Mouse (Mus musculus): ENCODE data around the gene Foxp4.
"Not testable (repeated sequence)": the region's sequence is repeated elsewhere in the genome, so short reads cannot be mapped to it uniquely, and the experiment has no call there.

The Foxp4 gene

GRCm38 (mm10) chr17:47853336-47853735 is 71.1 kb downstream of the Foxp4 start:
- no peak for DNase-seq (ENCODE audit: low read depth)

GRCm38 (mm10) chr17:47851798-47852360 is 72.6 kb downstream of the Foxp4 start:
- not testable (repeated sequence) for DNase-seq (ENCODE audit: low read depth)

DNA sequence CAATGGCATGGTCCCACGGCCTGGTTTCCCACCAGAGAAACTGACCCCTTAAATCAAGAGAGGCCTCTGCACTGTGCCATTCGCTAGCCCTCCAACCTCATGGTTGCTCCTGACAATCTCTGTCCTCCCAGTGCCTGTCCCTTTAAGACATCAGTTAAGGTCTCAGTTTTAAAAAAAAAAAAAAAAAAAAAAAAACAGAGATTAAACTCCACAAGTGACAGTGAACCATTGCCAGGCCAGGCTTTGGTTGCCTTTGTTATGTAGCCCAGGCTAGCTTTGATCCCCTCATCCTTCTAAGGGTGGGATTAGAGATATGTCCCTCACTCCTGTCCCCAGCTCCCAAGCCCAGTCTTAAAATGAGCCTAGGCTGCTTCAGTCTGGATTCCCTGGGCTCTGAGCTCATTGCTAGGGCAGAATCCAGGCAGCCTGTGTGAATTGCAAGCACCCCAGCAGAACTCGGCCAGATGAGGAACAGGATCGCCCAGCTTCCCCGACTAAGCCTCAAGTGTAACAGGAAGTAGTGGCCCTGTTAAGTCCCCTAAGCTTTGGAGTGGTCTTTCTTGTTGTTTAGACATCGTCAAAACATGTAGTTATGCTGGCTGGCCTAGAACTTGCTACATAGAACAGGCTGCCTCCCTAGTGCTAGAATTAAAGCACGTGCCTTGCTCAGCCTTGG is 73.7 kb downstream of the Foxp4 start:
- no peak for DNase-seq (ENCODE audit: low read depth)

- DNase-seq (ENCODE audit: low read depth): no peak
Measured at GRCm38 (mm10) chr17:47850035-47850434, 74.4 kb downstream of the Foxp4 start.

DNA sequence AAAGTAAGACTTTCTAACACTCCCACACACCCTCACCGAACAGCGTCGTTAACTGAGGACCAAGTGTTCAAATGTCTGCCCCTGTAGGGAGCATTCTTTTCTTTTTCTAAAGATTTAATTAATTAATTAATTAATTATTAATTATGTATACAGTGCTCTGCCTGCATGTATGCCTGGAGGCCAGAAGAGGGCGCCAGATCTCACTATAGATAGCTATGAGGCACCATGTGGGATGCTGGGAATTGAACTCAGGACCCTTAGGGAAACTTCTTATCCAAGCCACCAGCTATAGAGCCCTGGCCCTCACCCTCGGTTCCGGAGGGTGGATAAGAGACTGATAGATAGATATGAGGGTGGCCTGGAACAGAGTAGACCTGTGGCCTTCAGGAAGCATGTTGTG is 76.5 kb downstream of the Foxp4 start:
- no peak for DNase-seq (ENCODE audit: low read depth)

DNA sequence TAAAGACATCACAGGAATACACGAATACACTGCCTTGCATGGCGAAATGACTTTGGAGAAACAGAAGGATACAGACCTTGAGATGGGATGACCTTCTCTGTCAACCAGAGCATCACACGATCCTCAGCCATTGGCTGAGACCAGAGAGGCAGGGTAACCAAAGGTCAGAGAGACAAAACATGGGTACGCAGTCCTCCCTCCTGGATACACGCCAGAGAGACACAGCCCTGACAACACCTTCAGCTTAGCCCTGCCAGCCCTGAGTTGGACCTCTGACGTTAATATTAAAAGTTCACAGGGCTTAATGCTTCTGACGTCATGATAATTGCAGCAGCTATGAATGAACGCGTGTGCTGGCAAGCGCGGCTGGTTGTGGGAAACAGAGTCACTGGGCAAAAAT is 78.8 kb downstream of the Foxp4 start:
- DNase-seq (ENCODE audit: low read depth): no peak

DNA sequence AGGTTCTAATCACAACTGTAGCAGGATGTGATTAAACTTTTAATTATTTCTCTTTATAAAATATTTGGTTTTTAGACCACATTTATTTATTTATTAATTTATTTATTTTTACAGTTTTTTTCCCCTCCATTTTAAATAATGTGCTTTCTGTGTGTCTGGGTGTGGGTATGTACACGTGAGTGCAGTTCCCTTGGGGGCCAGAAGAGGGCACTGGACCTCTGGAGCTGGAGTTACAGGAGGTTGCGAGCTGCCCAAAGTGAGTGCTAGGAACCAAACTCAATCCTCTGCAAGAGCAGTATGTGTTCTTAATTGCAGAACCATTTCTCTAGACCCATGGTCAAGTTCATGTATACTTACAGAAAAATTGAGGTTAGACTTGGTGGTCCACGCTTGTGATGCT is 81.0 kb downstream of the Foxp4 start:
- DNase-seq (ENCODE audit: low read depth): no peak

- DNase-seq (ENCODE audit: low read depth): peak; percentile 90
Measured at GRCm38 (mm10) chr17:47841931-47842623, 82.4 kb downstream of the Foxp4 start.

GRCm38 (mm10) chr17:47841521-47841920 is 82.9 kb downstream of the Foxp4 start:
- DNase-seq (ENCODE audit: low read depth): no peak

- DNase-seq (ENCODE audit: low read depth): peak; percentile 15
Measured at GRCm38 (mm10) chr17:47837808-47838207, 86.6 kb downstream of the Foxp4 start.

DNA sequence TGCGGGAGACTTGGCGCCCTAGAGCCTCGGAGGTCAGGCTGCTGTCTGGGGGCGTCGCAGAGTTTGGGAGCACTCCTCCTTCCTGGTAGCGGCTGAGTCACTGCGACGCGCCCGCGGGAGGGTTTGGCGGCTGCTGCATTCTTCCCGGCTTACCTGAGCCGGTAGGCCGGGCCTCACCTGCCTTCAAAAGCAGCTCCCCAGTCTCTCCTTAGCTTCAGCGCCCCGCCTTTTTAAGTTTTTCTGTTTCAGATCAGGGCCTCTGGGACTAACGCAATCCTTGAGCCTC is 90.0 kb downstream of the Foxp4 start, which contains the start of gene Mdfi:
Gene Mdfi (minus strand): TSS at position 210 of the 286 bp plus-strand sequence.
- no peak for DNase-seq (ENCODE audit: low read depth)

DNA sequence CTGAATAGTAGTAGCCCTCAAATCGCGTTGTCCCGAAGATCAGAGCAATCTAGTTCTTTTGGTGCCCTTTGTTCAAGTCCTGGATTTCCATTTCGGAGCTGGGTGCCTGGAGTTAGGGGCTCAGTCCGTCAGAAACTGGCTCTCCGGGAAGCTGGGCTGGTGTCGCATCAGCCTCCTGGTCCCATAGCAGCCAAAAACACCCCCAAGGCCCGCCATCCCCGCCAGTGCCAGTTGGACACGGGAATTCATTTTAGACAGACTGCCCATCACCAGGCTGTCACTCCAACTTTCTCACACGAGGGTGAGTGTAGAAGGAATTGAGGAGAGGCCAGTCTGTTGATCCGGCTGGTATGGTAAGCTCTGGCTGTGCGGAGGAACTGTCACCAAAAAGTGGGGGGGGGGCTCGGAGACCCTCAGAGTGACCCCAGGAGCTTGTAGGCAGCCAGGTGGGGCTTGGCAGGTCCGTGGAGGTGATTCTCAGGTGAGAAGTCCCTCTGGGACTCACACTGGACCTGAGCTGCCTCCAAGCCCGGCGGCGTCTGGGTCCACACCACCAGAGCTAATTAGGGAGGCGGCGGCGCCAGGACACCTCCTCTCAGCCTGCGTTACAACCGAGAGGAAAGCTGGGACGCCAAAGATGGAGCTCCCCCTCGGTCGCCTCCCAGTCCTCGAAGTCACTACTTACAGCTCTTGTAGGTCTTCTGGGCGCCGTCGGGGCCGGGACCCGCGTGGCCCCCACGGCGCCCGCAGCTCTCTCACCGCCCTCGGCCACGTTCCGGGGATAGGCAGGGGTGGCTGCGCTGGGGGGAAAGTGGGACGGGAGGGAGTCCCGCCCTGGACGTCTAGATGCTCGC is 90.6 kb downstream of the Foxp4 start:
- DNase-seq (ENCODE audit: low read depth): no peak

DNA sequence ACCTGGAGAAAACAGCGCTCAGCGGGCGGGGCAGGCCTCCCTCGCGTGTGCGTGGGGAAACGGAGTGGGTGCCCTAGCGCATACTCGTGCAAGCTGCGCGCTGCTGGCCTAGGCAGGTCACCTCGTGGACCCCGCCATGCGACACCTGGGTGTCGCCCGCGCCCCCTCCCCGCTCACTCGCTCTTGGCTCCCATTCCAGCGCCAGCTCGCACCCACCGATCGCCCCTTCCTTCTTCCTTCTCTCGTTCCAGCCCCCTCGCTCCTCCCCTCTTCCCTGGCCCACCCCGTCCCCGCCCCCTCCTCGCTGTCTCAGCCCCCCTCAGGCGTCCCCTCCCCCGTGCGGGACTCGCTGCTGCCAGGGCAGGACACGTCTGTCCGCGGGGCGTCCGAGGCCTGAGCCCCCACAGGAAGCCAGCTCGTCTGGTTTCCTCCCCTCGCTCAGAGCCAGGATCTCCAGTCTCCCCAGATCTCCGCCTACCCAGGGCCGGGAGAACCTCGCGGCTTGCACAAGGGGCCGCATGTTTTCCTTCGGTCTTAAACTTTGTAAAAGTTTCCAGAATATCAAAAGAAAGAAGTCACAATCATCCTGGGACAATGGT is 91.3 kb downstream of the Foxp4 start:
- peak; percentile 39 for DNase-seq (ENCODE audit: low read depth)

DNA sequence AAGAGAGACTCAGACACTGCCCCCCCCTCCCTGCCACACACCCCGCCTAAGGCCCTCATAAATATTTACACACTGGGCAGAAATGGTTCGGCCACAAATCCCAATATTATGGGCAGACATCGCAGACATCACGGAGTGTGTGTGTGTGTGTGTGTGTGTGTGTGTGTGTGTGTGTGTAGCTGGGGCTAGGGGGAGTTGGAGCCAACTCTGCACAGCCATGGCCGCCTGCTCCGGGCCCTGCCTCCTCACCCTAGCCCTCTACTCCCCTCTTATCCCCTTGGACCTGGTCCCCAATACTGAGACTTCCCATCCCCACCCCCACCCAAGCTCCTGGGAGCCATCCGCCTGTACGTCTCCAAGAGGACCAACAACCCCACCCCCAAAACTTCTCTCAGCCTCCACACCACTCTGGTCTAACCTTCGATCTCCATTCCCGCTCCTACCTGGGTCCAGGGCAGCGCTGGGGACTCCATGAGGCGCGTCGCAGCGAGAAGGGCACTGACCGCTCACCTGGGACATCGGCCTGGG is 91.9 kb downstream of the Foxp4 start:
- no peak for DNase-seq (ENCODE audit: low read depth)

DNA sequence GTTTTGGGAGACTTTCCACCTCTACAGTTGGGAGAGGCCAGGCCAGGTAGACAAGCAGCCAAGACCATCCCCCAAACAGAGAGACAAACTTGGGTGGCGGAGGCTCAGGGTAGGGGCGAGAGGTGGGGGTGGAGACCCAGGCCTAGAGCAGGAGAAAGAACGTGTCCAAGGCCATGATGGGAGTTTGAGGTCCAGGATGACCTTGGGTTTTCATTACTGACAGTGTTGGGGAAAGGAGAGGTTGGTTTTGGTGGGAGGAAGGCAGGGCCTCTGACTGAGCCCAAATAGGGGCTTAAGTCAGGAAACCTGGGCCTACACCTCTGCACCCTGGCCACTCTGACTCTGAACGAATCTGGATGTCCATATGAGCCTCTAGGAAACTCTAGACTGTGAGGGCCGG is 92.7 kb downstream of the Foxp4 start:
- no peak for DNase-seq (ENCODE audit: low read depth)

DNA sequence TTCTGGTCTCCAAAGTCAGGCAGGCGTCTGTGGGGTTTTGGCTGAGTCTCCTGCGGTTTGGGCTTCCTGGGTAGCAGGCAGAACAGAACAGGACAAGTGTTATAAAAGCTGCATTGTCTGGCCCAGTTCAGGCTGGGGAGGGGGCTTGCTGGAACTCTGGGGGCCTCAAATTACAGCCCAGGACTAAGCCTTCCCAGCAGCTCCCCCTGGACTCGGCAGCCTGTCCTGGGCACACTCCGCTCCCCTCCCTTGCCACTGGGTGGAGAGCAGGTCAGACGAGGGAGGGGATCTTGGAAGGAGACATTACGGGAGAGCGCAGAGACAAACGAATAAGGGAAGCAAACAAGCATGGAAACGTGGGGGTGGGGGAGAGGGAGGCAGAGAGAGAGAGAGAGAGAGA is 93.3 kb downstream of the Foxp4 start:
- no peak for DNase-seq (ENCODE audit: low read depth)

- no peak for DNase-seq (ENCODE audit: low read depth)
Measured at GRCm38 (mm10) chr17:47821339-47821738, 103.1 kb downstream of the Foxp4 start.

GRCm38 (mm10) chr17:47818038-47818725 is 106.3 kb downstream of the Foxp4 start:
- DNase-seq (ENCODE audit: low read depth): no peak

Measured in NIH3T3 (cell line).